Mouse (Mus musculus) CH12.LX (cell line): ENCODE results near the gene Akap10. TPM values are rescaled to one million over a fixed set of nuclear protein-coding genes. Genes with fewer than 3 reads are reported as not detected.

ENCODE experiments used
- DNase-seq: peaks from one replicate; pipeline ENCODE4 v3.0.0-alpha.2; 2013; ENCODE audit errors: extremely low read depth
- H3K27ac ChIP-seq: 2 replicates; pipeline ENCODE4 v1.5.1; 2012; ENCODE audit warnings: low read depth, mild to moderate bottlenecking, control low read depth, moderate library complexity; ENCODE audit not compliant: insufficient read depth
- H3K27me3 ChIP-seq: replicated peaks from 2 replicates; pipeline ENCODE3; 2012; ENCODE audit warnings: inconsistent platforms
- H3K36me3 ChIP-seq, 2 experiments: replicated peaks in 1 of 2; 2 replicates each; pipeline versions ENCODE3 to v1.6.1; 2012; ENCODE audit warnings: inconsistent platforms in 1 of 2, low read length in 1 of 2, mild to moderate bottlenecking in 1 of 2, mixed read lengths in 1 of 2, moderate library complexity in 1 of 2; ENCODE audit not compliant: control insufficient read depth in 1 of 2, insufficient read depth in 1 of 2
- H3K4me1 ChIP-seq, 2 experiments: 2 replicates each; pipeline ENCODE4 v1.6.1; 2012; ENCODE audit warnings: inconsistent platforms in 1 of 2, moderate library complexity in 1 of 2; ENCODE audit not compliant: insufficient read depth in 2 of 2, control insufficient read depth in 1 of 2
- H3K4me2 ChIP-seq: 2 replicates; pipeline ENCODE4 v1.6.1; 2012; ENCODE audit warnings: low read depth, mild to moderate bottlenecking, control low read depth; ENCODE audit not compliant: poor library complexity, insufficient read depth, severe bottlenecking
- H3K4me3 ChIP-seq, 3 experiments: fragments of 150-350 bp in 1 of 3; sonication (generic) in 1 of 3; replicated peaks in 1 of 3; 2 replicates each; pipeline versions ENCODE3 to v1.5.1; 2011 to 2012; ENCODE audit warnings: low read depth in 2 of 3, low read length in 2 of 3, mild to moderate bottlenecking in 2 of 3, moderate library complexity in 2 of 3, control low read depth in 1 of 3, improper control_type of control experiment in 1 of 3, inconsistent platforms in 1 of 3, mixed read lengths in 1 of 3; ENCODE audit not compliant: poor library complexity in 1 of 3
- H3K79me2 ChIP-seq: replicated peaks from 2 replicates; pipeline ENCODE4 v1.6.1; 2012; ENCODE audit warnings: mild to moderate bottlenecking, moderate library complexity; ENCODE audit not compliant: control insufficient read depth, poor library complexity, insufficient read depth, severe bottlenecking; ENCODE audit errors: extremely low read depth
- H3K9ac ChIP-seq: 2 replicates; pipeline ENCODE4 v1.6.1; 2012; ENCODE audit warnings: low read depth, mild to moderate bottlenecking, control low read depth, moderate library complexity; ENCODE audit not compliant: insufficient read depth
- H3K9me3 ChIP-seq: replicated peaks from 2 replicates; pipeline ENCODE3; 2012; ENCODE audit warnings: low read length, inconsistent platforms, mixed read lengths
- BHLHE40 ChIP-seq: IDR thresholded peaks from 2 replicates; pipeline ENCODE4 v1.6.1; 2011; ENCODE audit warnings: mild to moderate bottlenecking, low read depth, low read length, improper control_type of control experiment
- CHD1 ChIP-seq: IDR thresholded peaks from 2 replicates; pipeline ENCODE4 v1.6.1; 2012; ENCODE audit warnings: low read depth, low read length, improper control_type of control experiment, inconsistent platforms
- CHD2 ChIP-seq: IDR thresholded peaks from 2 replicates; pipeline ENCODE4 v1.6.1; 2011; ENCODE audit warnings: low read length, improper control_type of control experiment
- CTCF ChIP-seq, 2 experiments: IDR thresholded peaks in 1 of 2; conservative IDR thresholded peaks in 1 of 2; 2 replicates each; pipeline ENCODE4 v1.5.1; 2011 to 2012; ENCODE audit warnings: low read depth in 2 of 2, low read length in 2 of 2, improper control_type of control experiment in 1 of 2, inconsistent platforms in 1 of 2, mild to moderate bottlenecking in 1 of 2, moderate library complexity in 1 of 2
- E2F4 ChIP-seq: IDR thresholded peaks from 2 replicates; pipeline ENCODE4 v1.6.1; 2011; ENCODE audit warnings: low read depth, low read length, improper control_type of control experiment; ENCODE audit not compliant: insufficient replicate concordance
- ELF1 ChIP-seq: IDR thresholded peaks from 2 replicates; pipeline ENCODE4 v1.6.1; 2014; ENCODE audit warnings: low read depth, mild to moderate bottlenecking, inconsistent platforms, low read length, improper control_type of control experiment
- EP300 ChIP-seq: IDR thresholded peaks from 2 replicates; pipeline ENCODE4 v1.6.1; 2011; ENCODE audit warnings: low read length, improper control_type of control experiment
- ETS1 ChIP-seq: conservative IDR thresholded peaks from 2 replicates; pipeline ENCODE4 v1.6.1; 2012; ENCODE audit warnings: low read depth, mild to moderate bottlenecking, inconsistent platforms, low read length, improper control_type of control experiment, moderate library complexity
- GABPA ChIP-seq: IDR thresholded peaks from 2 replicates; pipeline ENCODE4 v1.6.1; 2012; ENCODE audit warnings: low read depth, low read length, improper control_type of control experiment, inconsistent platforms; ENCODE audit not compliant: insufficient replicate concordance
- HCFC1 ChIP-seq: IDR thresholded peaks from 2 replicates; pipeline ENCODE4 v1.6.1; 2012; ENCODE audit warnings: low read depth, mild to moderate bottlenecking, inconsistent platforms, low read length, improper control_type of control experiment
- JUN ChIP-seq: IDR thresholded peaks from 2 replicates; pipeline ENCODE4 v1.6.1; 2011; ENCODE audit warnings: low read depth, mild to moderate bottlenecking, low read length, improper control_type of control experiment, moderate library complexity; ENCODE audit not compliant: insufficient read depth
- JUND ChIP-seq: conservative IDR thresholded peaks from 2 replicates; pipeline ENCODE4 v1.6.1; 2011; ENCODE audit warnings: low read depth, low read length, improper control_type of control experiment
- KAT2A ChIP-seq: IDR thresholded peaks from 2 replicates; pipeline ENCODE4 v1.6.1; 2012; ENCODE audit warnings: low read length, improper control_type of control experiment, inconsistent platforms; ENCODE audit not compliant: insufficient replicate concordance
- MAFK ChIP-seq: IDR thresholded peaks from 2 replicates; pipeline ENCODE4 v1.6.1; 2011; ENCODE audit warnings: low read length, improper control_type of control experiment; ENCODE audit not compliant: insufficient replicate concordance
- MAX ChIP-seq: IDR thresholded peaks from 2 replicates; pipeline ENCODE4 v1.6.1; 2011; ENCODE audit warnings: low read length, improper control_type of control experiment
- MAZ ChIP-seq: IDR thresholded peaks from 2 replicates; pipeline ENCODE4 v1.6.1; 2012; ENCODE audit warnings: low read depth, mild to moderate bottlenecking, inconsistent platforms, low read length, improper control_type of control experiment, moderate library complexity
- MEF2A ChIP-seq: IDR thresholded peaks from 2 replicates; pipeline ENCODE4 v1.6.1; 2014; ENCODE audit warnings: low read depth, mild to moderate bottlenecking, inconsistent platforms, low read length, improper control_type of control experiment, borderline replicate concordance
- MYC ChIP-seq: IDR thresholded peaks from 2 replicates; pipeline ENCODE4 v1.6.1; 2011; ENCODE audit warnings: low read depth, mild to moderate bottlenecking, improper control_type of control experiment, low read length
- NELFE ChIP-seq: IDR thresholded peaks from 2 replicates; pipeline ENCODE4 v1.6.1; 2011; ENCODE audit warnings: low read depth, low read length, improper control_type of control experiment
- NRF1 ChIP-seq: IDR thresholded peaks from 2 replicates; pipeline ENCODE4 v1.6.1; 2014; ENCODE audit warnings: low read depth, mild to moderate bottlenecking, inconsistent platforms, low read length, improper control_type of control experiment, moderate library complexity
- PAX5 ChIP-seq: IDR thresholded peaks from 2 replicates; pipeline ENCODE4 v1.6.1; 2012; ENCODE audit warnings: low read length, inconsistent platforms, mixed read lengths
- POLR2A ChIP-seq: IDR thresholded peaks from 2 replicates; pipeline ENCODE4 v1.6.1; 2011; ENCODE audit warnings: low read depth, mild to moderate bottlenecking, improper control_type of control experiment, low read length
- POLR2AphosphoS2 ChIP-seq: IDR thresholded peaks from 2 replicates; pipeline ENCODE4 v1.6.1; 2011; ENCODE audit warnings: low read depth, low read length, improper control_type of control experiment
- RAD21 ChIP-seq: IDR thresholded peaks from 2 replicates; pipeline ENCODE4 v1.6.1; 2011; ENCODE audit warnings: low read depth, mild to moderate bottlenecking, low read length, improper control_type of control experiment, moderate library complexity
- RCOR1 ChIP-seq: conservative IDR thresholded peaks from 2 replicates; pipeline ENCODE4 v1.6.1; 2012; ENCODE audit warnings: low read depth, mild to moderate bottlenecking, inconsistent platforms, low read length, improper control_type of control experiment
- SIN3A ChIP-seq: IDR thresholded peaks from 2 replicates; pipeline ENCODE4 v1.6.1; 2012; ENCODE audit warnings: low read length, improper control_type of control experiment, inconsistent platforms
- SMC3 ChIP-seq: IDR thresholded peaks from 2 replicates; pipeline ENCODE4 v1.6.1; 2011; ENCODE audit warnings: low read depth, low read length, improper control_type of control experiment
- TBP ChIP-seq: conservative IDR thresholded peaks from 2 replicates; pipeline ENCODE4 v1.6.1; 2011; ENCODE audit warnings: low read depth, low read length, improper control_type of control experiment
- TCF12 ChIP-seq: IDR thresholded peaks from 2 replicates; pipeline ENCODE4 v1.6.1; 2014; ENCODE audit warnings: low read depth, mild to moderate bottlenecking, inconsistent platforms, low read length, improper control_type of control experiment
- UBTF ChIP-seq: IDR thresholded peaks from 2 replicates; pipeline ENCODE4 v1.6.1; 2012; ENCODE audit warnings: low read depth, mild to moderate bottlenecking, inconsistent platforms, low read length, improper control_type of control experiment, moderate library complexity
- USF1 ChIP-seq: IDR thresholded peaks from 2 replicates; pipeline ENCODE4 v1.6.1; 2014; ENCODE audit warnings: low read depth, mild to moderate bottlenecking, inconsistent platforms, low read length, improper control_type of control experiment
- USF2 ChIP-seq: conservative IDR thresholded peaks from 2 replicates; pipeline ENCODE4 v1.6.1; 2011; ENCODE audit warnings: low read depth, low read length, improper control_type of control experiment
- ZMIZ1 ChIP-seq: IDR thresholded peaks from 2 replicates; pipeline ENCODE4 v1.6.1; 2012; ENCODE audit warnings: low read depth, mild to moderate bottlenecking, inconsistent platforms, low read length, improper control_type of control experiment
- ZNF384 ChIP-seq: IDR thresholded peaks from 2 replicates; pipeline ENCODE4 v1.6.1; 2012; ENCODE audit warnings: low read depth, low read length, improper control_type of control experiment, inconsistent platforms
- dilution Hi-C: fragments of 300-500 bp; cut with MboI; formaldehyde crosslinking; loops from 2 replicates; pipeline ENCODE4 v1.14.3; 2020; ENCODE audit warnings: low sequenced_read_pairs; ENCODE audit not compliant: extremely low pct_unique_long_range_greater_than_20kb, extremely low pct_ligation_motif_present
- in situ Hi-C: fragments of 300-500 bp; cut with MboI; formaldehyde crosslinking; loops from 3 replicates; pipeline ENCODE4 v1.14.3; 2019; ENCODE audit warnings: low sequenced_read_pairs, low pct_ligation_motif_present, low pct_unique_long_range_greater_than_20kb, mixed read lengths
- polyA plus RNA-seq: library from polyadenylated mRNA; unstranded; fragments of >175 nt; gene quantifications from 2 replicates; pipeline ENCODE4 v1.2.1, GENCODE M21; 2012; ENCODE audit warnings: low read depth; ENCODE audit not compliant: insufficient read length
- total RNA-seq, 2 experiments: library from RNA; depleted of rRNA; stranded (reverse); fragments of 300-350 nt in 1 of 2; fragments of >200 nt in 1 of 2; gene quantifications; 2 replicates each; pipeline ENCODE4 v1.2.3; 2012 to 2014

Akap10 gene
- total and polyA plus RNA-seq, 3 experiments, result 24.1 to 38.4 (median 25.3) TPM

GRCm38 (mm10) chr11:61930640-61931586 lies 861 bp upstream of the Akap10 start:
- Histone ChIP-seq H3K4me1 (peaks cover 3 to 44% of the 10 kb centered on the region in 2 experiments), H3K79me2 (peaks cover 36% of the 10 kb centered on the region), H3K9ac (peak overlapping the region; percentile 85), H3K4me3 (peak overlapping the region; percentile 61 to 67 (median 62)), H3K9me3 (peaks cover 7% of the 10 kb centered on the region), H3K27me3 (no peaks in the 10 kb centered on the region), H3K27ac (peak overlapping the region; percentile 84), H3K4me2 (peak overlapping the region; percentile 95), H3K36me3 (peaks cover 2 to 14% of the 10 kb centered on the region in 2 experiments)
- TF ChIP-seq JUN, result peak; percentile 26; the same call in 1 of the 2 replicates
- no peak for TF ChIP-seq ELF1
- no peak for TF ChIP-seq USF1
- peak; percentile 86; the same call in 1 of the 2 replicates for TF ChIP-seq CHD1
- TF ChIP-seq TBP, result peak; percentile 44; the same call in 1 of the 2 replicates
- 0 out of 2 replicates have a peak, but pooled peaks have one; percentile 32 for TF ChIP-seq KAT2A
- TF ChIP-seq SMC3, result no peak
- TF ChIP-seq MAZ, result peak; percentile 53; the same call in 1 of the 2 replicates
- TF ChIP-seq CTCF (conservative IDR thresholded peaks at IDR 0.05 in 1 of 2, IDR thresholded peaks at IDR 0.05 in 1 of 2; ENCODE audit: low read depth in 2 of 2, low read length in 2 of 2), result peak in 1 of 2 experiments; percentile 20; a peak in 2 of 4 replicates
- no peak for TF ChIP-seq RAD21
- no peak; the same call in 1 of the 2 replicates for TF ChIP-seq POLR2AphosphoS2
- TF ChIP-seq ZMIZ1, result peak; percentile 24; the same call in 1 of the 2 replicates
- no peak for TF ChIP-seq E2F4
- 0 out of 2 replicates have a peak, but pooled peaks have one; percentile 8 for TF ChIP-seq JUND
- TF ChIP-seq POLR2A, result 0 out of 2 replicates have a peak, but pooled peaks have one; percentile 50
- no peak; the same call in 1 of the 2 replicates for TF ChIP-seq RCOR1
- TF ChIP-seq TCF12, result no peak; the same call in 1 of the 2 replicates
- TF ChIP-seq ETS1, result peak; percentile 56
- no peak for TF ChIP-seq ZNF384
- peak; percentile 58 for TF ChIP-seq MYC
- no peak for TF ChIP-seq UBTF
- TF ChIP-seq PAX5, result no peak
- peak; percentile 20; the same call in 1 of the 2 replicates for TF ChIP-seq NELFE
- TF ChIP-seq HCFC1, result no peak; the same call in 1 of the 2 replicates
- no peak for TF ChIP-seq NRF1
- no peak for TF ChIP-seq CHD2
- no peak for TF ChIP-seq USF2
- peak; percentile 4 for TF ChIP-seq EP300
- TF ChIP-seq MAX, result peak; percentile 44; the same call in 1 of the 2 replicates
- no peak for TF ChIP-seq MEF2A
- peak; percentile 61 for TF ChIP-seq BHLHE40
- no peak; the same call in 1 of the 2 replicates for TF ChIP-seq SIN3A
- TF ChIP-seq GABPA, result no peak
- no peak; the same call in 1 of the 2 replicates for TF ChIP-seq MAFK
- in situ Hi-C loops, result no loop called here
- dilution Hi-C loops, result no loop called here
- peak; percentile 79 for DNase-seq
